Mouse (Mus musculus): ENCODE data around the gene Tdrd9. TPM values are rescaled to one million over a fixed set of nuclear protein-coding genes. Genes with fewer than 3 reads are reported as not detected.

The Tdrd9 gene
- polyA plus RNA-seq, 1 experiment: not detected

DNA sequence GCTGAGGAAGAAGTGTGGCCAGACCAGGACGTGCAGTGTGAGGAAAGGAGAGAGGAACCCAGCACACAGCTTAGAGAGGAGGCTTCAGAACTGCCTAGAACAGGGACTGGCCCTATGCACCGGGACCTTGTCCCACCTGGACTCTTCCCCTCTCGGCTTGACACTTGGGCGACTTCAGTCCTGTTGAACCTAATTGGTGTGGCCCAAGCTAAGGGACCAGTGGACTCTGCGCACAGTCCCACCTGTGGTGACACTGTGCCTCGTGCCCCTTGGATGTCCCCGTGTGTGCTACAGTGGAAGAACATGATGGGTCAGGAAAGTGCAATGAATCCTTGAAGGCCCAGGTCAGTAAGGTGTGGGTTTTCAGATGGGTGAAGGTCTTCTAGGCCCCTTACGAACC, 136.3 kb downstream of the Tdrd9 start:
- Histone ChIP-seq H3K4me3 (ENCODE audit: insufficient read depth, low read depth, low read length) (peak overlapping the region; percentile 46; the same call in 1 of the 2 replicates), H3K27ac (ENCODE audit: insufficient read depth, low read depth, low read length) (peak overlapping the region; percentile 7; the same call in 1 of the 2 replicates)
- WGBS: 85% methylated on average over 8 of the region's 8 CpGs

DNA sequence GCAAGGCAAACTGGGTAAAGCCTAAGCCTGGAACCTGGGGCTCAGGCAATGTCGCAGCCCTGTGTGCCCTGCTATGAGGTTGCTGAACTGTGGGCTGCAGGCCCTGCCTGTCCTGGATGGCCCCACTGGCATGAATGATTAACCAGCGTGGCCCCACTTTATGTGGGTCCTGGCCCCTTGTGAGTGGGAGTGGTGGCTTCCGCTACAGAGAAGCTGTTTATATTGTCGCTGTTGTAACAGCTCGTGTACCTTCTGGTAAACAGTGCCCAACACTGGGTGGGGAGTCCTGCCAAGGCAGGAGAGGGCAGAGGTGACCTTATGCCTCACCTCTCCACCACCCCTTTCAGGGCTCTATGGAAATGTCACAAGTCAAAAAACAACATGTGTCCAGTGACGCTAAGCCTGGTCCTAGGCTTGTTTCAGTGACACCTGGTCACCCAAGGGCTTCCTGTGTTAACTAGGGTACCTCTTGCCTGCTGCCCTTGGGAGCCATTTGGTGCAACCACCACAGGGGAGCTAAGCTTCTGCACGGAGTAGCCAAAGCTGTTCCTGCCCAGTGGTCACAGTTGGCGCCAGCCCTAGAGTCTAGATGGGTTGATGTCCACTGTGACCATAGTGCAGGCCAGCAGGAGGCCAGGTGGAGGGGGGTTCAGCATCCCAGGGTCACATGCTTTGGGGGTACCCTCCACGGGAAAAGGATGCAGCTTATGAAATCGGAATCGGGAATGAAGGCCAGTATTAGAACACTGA, 137.5 kb downstream of the Tdrd9 start:
- H3K4me3 ChIP-seq (ENCODE audit: insufficient read depth, low read depth, low read length): no peak overlapping the region
- TF ChIP-seq POLR2A (IDR thresholded peaks at IDR 0.05; ENCODE audit: low read depth, low read length) (no peak), CTCF (conservative IDR thresholded peaks at IDR 0.05; ENCODE audit: insufficient read depth, insufficient read length, low read depth, low read length) (0 out of 2 replicates have a peak, but pooled peaks have one; percentile 7)
- no peaks in the 10 kb centered on the region for H3K27me3 ChIP-seq (replicated peaks; ENCODE audit: control insufficient read depth, insufficient read depth, low read length)
- H3K27ac ChIP-seq (ENCODE audit: insufficient read depth, low read depth, low read length): peak overlapping the region; percentile 82
- H3K36me3 ChIP-seq (ENCODE audit: control insufficient read depth, insufficient read depth, low read length): no peaks in the 10 kb centered on the region
- DNase-seq: peak; percentile 90
- WGBS: 47% methylated on average over 11 of the region's 11 CpGs
- H3K4me1 ChIP-seq (ENCODE audit: control insufficient read depth, insufficient read depth, low read length): peaks cover 7% of the 10 kb centered on the region; the same call in 1 of the 2 replicates

More for the DNA sequence above, 136.3 kb downstream of the Tdrd9 start:
- H3K27me3 ChIP-seq (replicated peaks; ENCODE audit: control insufficient read depth, insufficient read depth, low read length): no peaks in the 10 kb centered on the region
- no peaks in the 10 kb centered on the region for H3K36me3 ChIP-seq (ENCODE audit: control insufficient read depth, insufficient read depth, low read length)
- H3K4me1 ChIP-seq (ENCODE audit: control insufficient read depth, insufficient read depth, low read length): peaks cover 7% of the 10 kb centered on the region; the same call in 1 of the 2 replicates
- TF ChIP-seq CTCF (conservative IDR thresholded peaks at IDR 0.05; ENCODE audit: insufficient read depth, insufficient read length, low read depth, low read length) (no peak), POLR2A (IDR thresholded peaks at IDR 0.05; ENCODE audit: low read depth, low read length) (no peak)
- peak; percentile 34 for DNase-seq

DNA sequence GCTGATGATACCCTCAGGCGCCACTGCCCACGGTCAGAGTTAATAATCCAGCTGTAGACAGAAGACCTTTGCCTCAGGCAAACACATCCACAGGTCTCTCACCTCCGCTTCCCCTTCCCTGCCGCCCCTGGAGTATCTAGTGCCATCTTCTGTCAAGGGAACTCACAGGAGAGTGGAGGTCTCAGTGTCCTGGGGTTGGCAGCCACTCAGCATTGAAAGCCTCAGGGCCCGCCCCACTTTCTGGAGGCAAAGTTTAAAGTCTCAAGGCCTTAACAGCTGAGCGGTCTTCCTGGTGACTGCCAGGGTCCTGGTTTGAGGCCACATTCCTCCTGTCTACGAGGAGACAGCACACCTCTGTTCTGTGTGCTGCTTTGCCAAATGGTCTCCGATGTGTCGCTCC, 138.3 kb downstream of the Tdrd9 start:
- H3K36me3 ChIP-seq (ENCODE audit: control insufficient read depth, insufficient read depth, low read length): no peaks in the 10 kb centered on the region
- H3K27me3 ChIP-seq (replicated peaks; ENCODE audit: control insufficient read depth, insufficient read depth, low read length): no peaks in the 10 kb centered on the region
- WGBS: 55% methylated on average over 9 of the region's 9 CpGs
- no peak overlapping the region for H3K4me3 ChIP-seq (ENCODE audit: insufficient read depth, low read depth, low read length)
- peak; percentile 89 for DNase-seq
- peaks cover 7% of the 10 kb centered on the region; the same call in 1 of the 2 replicates for H3K4me1 ChIP-seq (ENCODE audit: control insufficient read depth, insufficient read depth, low read length)
- TF ChIP-seq POLR2A (IDR thresholded peaks at IDR 0.05; ENCODE audit: low read depth, low read length) (no peak), CTCF (conservative IDR thresholded peaks at IDR 0.05; ENCODE audit: insufficient read depth, insufficient read length, low read depth, low read length) (no peak)
- H3K27ac ChIP-seq (ENCODE audit: insufficient read depth, low read depth, low read length): no peak overlapping the region

DNA sequence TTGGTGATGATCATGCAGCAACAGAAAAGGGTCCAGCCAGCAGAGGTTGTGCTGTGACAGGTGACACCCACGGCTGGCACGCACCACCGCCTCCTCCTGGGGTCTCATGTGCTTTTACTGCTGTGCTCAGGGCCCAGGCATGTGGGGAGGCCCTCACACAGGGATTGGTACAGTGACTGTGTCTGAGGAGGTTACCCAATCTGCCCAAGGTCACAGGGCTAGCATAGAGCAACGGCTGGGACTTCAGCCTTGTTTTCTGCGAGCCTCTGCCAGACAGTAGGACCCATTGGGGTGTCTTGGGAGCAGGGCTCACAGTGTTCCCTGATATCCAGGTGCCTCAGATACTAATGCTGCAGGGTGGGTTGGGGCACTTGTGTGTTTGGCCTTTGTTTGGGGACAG, 140.0 kb downstream of the Tdrd9 start:
- no peak for DNase-seq
- Histone ChIP-seq H3K27me3 (replicated peaks; ENCODE audit: control insufficient read depth, insufficient read depth, low read length) (no peaks in the 10 kb centered on the region), H3K4me1 (ENCODE audit: control insufficient read depth, insufficient read depth, low read length) (peaks cover 7% of the 10 kb centered on the region; the same call in 1 of the 2 replicates), H3K27ac (ENCODE audit: insufficient read depth, low read depth, low read length) (no peak overlapping the region), H3K36me3 (ENCODE audit: control insufficient read depth, insufficient read depth, low read length) (no peaks in the 10 kb centered on the region), H3K4me3 (ENCODE audit: insufficient read depth, low read depth, low read length) (no peak overlapping the region)
- 69% methylated on average over 5 of the region's 5 CpGs for WGBS
- TF ChIP-seq CTCF (conservative IDR thresholded peaks at IDR 0.05; ENCODE audit: insufficient read depth, insufficient read length, low read depth, low read length): no peak
- TF ChIP-seq POLR2A (IDR thresholded peaks at IDR 0.05; ENCODE audit: low read depth, low read length): no peak

DNA sequence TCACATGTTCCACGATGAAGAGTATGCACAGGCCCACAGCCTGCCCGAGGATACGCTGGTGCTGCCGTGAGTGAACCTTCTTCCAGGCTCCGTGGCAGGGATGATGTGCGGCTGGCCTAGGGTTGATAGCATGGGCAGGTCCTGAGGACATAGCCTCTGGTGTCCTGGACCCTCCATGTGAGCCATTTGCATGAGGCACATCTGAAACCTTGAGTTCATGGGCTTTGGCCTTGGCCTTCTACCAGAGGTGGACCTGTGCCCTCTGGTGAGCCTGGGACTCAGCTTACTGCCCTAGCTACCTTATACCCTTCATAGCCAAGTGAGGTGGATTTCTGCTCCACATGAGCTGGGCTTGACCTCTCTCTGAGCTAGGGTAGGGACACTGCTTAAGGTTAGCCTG, 140.9 kb downstream of the Tdrd9 start:
- Histone ChIP-seq H3K27ac (ENCODE audit: insufficient read depth, low read depth, low read length) (no peak overlapping the region), H3K27me3 (replicated peaks; ENCODE audit: control insufficient read depth, insufficient read depth, low read length) (no peaks in the 10 kb centered on the region), H3K36me3 (ENCODE audit: control insufficient read depth, insufficient read depth, low read length) (no peaks in the 10 kb centered on the region), H3K4me1 (ENCODE audit: control insufficient read depth, insufficient read depth, low read length) (peaks cover 7% of the 10 kb centered on the region; the same call in 1 of the 2 replicates), H3K4me3 (ENCODE audit: insufficient read depth, low read depth, low read length) (no peak overlapping the region)
- DNase-seq: no peak
- whole genome bisulfite sequencing: 91% methylated on average over 6 of the region's 6 CpGs
- TF ChIP-seq CTCF (conservative IDR thresholded peaks at IDR 0.05; ENCODE audit: insufficient read depth, insufficient read length, low read depth, low read length) (no peak), POLR2A (IDR thresholded peaks at IDR 0.05; ENCODE audit: low read depth, low read length) (no peak)

DNA sequence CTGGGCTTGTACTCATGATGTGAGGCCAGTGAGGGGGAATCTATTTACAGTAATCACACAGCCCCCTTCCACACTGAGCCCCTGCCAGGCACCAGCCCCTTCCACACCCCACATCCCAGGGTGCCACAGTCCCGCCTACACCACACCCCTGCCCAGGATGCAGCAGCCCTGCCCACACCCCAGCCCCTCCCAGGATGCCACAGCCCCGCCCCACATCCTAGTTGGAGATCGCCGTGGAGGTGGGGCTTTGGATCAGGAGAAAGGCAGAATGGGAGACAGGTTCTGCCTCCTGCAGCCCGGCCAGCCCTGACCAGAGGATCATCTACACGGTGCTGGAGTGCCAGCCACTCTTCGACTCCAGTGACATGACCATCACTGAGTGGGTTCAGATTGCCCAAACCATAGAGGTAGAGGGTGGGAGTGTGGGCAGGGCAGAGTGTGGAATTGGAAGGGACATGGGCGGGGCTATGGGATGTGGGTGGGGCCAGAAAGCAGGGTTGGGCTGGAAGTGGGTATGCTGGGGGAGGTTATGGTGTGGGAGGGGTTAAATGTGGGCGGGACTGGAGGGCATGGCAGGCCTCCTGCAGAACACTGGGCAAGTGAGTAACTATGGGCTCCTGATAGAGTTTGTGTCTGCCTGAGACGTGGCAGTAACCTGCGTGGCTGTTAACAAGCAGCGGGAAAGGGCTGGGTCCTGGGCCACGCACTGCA, 141.5 kb downstream of the Tdrd9 start:
- DNase-seq: peak; percentile 37
- H3K36me3 ChIP-seq (ENCODE audit: control insufficient read depth, insufficient read depth, low read length): no peaks in the 10 kb centered on the region
- WGBS: 24% methylated on average over 13 of the region's 13 CpGs
- no peaks in the 10 kb centered on the region for H3K27me3 ChIP-seq (replicated peaks; ENCODE audit: control insufficient read depth, insufficient read depth, low read length)
- no peak overlapping the region for H3K4me3 ChIP-seq (ENCODE audit: insufficient read depth, low read depth, low read length)
- H3K27ac ChIP-seq (ENCODE audit: insufficient read depth, low read depth, low read length): no peak overlapping the region
- H3K4me1 ChIP-seq (ENCODE audit: control insufficient read depth, insufficient read depth, low read length): peaks cover 7% of the 10 kb centered on the region; the same call in 1 of the 2 replicates
- TF ChIP-seq POLR2A (IDR thresholded peaks at IDR 0.05; ENCODE audit: low read depth, low read length) (no peak), CTCF (conservative IDR thresholded peaks at IDR 0.05; ENCODE audit: insufficient read depth, insufficient read length, low read depth, low read length) (no peak)

DNA sequence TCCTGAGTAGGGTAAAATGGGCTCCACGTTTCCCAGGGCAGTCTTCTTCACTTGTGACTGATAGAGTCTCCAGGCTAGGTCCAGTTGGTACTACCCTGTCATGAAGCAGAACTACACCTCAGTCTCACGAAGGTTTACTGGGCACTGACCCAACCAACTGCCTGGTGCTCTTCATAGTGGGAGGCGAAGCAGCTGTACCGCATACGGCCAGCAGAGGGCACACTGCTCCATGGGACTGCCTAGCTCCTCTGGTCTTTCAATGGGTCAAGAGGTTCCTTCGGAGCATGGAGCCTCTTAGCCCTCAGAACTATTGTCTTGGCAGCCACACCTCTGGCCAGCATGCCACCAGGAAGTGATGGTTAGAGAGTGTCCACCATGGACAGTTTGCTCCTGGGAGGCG, 142.4 kb downstream of the Tdrd9 start:
- no peak overlapping the region for H3K27ac ChIP-seq (ENCODE audit: insufficient read depth, low read depth, low read length)
- H3K36me3 ChIP-seq (ENCODE audit: control insufficient read depth, insufficient read depth, low read length): no peaks in the 10 kb centered on the region
- peaks cover 3% of the 10 kb centered on the region; the same call in 1 of the 2 replicates for H3K4me1 ChIP-seq (ENCODE audit: control insufficient read depth, insufficient read depth, low read length)
- peak; percentile 93 for DNase-seq
- H3K4me3 ChIP-seq (ENCODE audit: insufficient read depth, low read depth, low read length): no peak overlapping the region
- no peak for TF ChIP-seq POLR2A (IDR thresholded peaks at IDR 0.05; ENCODE audit: low read depth, low read length)
- peak; percentile 99; the same call in 1 of the 2 replicates for TF ChIP-seq CTCF (conservative IDR thresholded peaks at IDR 0.05; ENCODE audit: insufficient read depth, insufficient read length, low read depth, low read length)
- H3K27me3 ChIP-seq (replicated peaks; ENCODE audit: control insufficient read depth, insufficient read depth, low read length): no peaks in the 10 kb centered on the region
- 17% methylated on average over 7 of the region's 7 CpGs for WGBS

All from kidney, adult 2 months (tissue).